Mouse (Mus musculus) kidney, adult 2 months (tissue): ENCODE measurements around the gene Napb.
A peak's percentile ranks its signal among the peaks of the same experiment; 100 is the strongest.

ENCODE experiments used
- CTCF ChIP-seq: fragments of 200-500 bp; conservative IDR thresholded peaks from 2 replicates; pipeline ENCODE4 v1.5.1; 2011; ENCODE audit warnings: low read depth, mild to moderate bottlenecking, control low read depth, low read length, moderate library complexity, mixed read lengths; ENCODE audit not compliant: insufficient read depth, insufficient read length
- POLR2A ChIP-seq: fragments of 200-500 bp; IDR thresholded peaks from one replicate; pipeline ENCODE4 v1.6.1; 2011; ENCODE audit warnings: low read depth, low read length, control low read depth

GRCm38 (mm10) chr2:148751893-148752813 lies 19.9 kb upstream of the Napb start:
- TF ChIP-seq POLR2A (no peak), CTCF (peak; percentile 26; the same call in 1 of the 2 replicates)
